19 mouse cellular contexts compared by ENCODE assay signal in genomic region chr8:59403659-59404058, GRCm38 (mm10).
DNase-seq lines count a peak whose midpoint lies in the region; ATAC-seq and TF ChIP-seq lines count a peak whose summit lies in the region.
"Had no signal": no experiment of that assay in that cellular context is flagged by ENCODE, and none has a peak within 500 bp of the region (broad histone marks: within the 10 kb centered on the region; RNA-seq: fewer than 3 reads in every experiment).

No protein-coding gene starts in this region.

- H3K36me3 ChIP-seq in heart, embryonic 14.5 days (ENCODE audit: control insufficient read depth, insufficient read depth, low read length): no peaks in the 10 kb centered on the region
- no peaks in the 10 kb centered on the region for H3K36me3 ChIP-seq in midbrain, embryonic 12.5 days
- no peaks in the 10 kb centered on the region for H3K36me3 ChIP-seq in midbrain, postnatal 0 days (ENCODE audit: insufficient read depth, low read length)
- no peaks in the 10 kb centered on the region for H3K36me3 ChIP-seq in midbrain, embryonic 15.5 days (replicated peaks)
- no peaks in the 10 kb centered on the region for H3K36me3 ChIP-seq in intestine, embryonic 15.5 days
- H3K36me3 ChIP-seq: embryonic facial prominence, embryonic 13.5 days; heart, embryonic 13.5 days had no signal

- H3K4me1 ChIP-seq in heart, embryonic 14.5 days (ENCODE audit: control insufficient read depth in 2 of 2, insufficient read depth in 2 of 2, low read length in 2 of 2): 0 out of 4 replicates have a peak, but pooled peaks cover 0 to 4% of the 10 kb centered on the region in 2 experiments
- H3K4me1 ChIP-seq in midbrain, embryonic 12.5 days: no peaks in the 10 kb centered on the region
- H3K4me1 ChIP-seq in midbrain, postnatal 0 days (ENCODE audit: insufficient read depth, low read length): no peaks in the 10 kb centered on the region
- H3K4me1 ChIP-seq in midbrain, embryonic 15.5 days: 0 out of 2 replicates have a peak, but pooled peaks cover 4% of the 10 kb centered on the region
- H3K4me1 ChIP-seq in intestine, embryonic 15.5 days (replicated peaks): no peaks in the 10 kb centered on the region
- H3K4me1 ChIP-seq: embryonic facial prominence, embryonic 13.5 days had no signal

- no peaks in the 10 kb centered on the region for H3K9me3 ChIP-seq in heart, embryonic 14.5 days (ENCODE audit: control insufficient read depth, low read length)
- no peaks in the 10 kb centered on the region for H3K9me3 ChIP-seq in midbrain, embryonic 12.5 days
- H3K9me3 ChIP-seq in midbrain, postnatal 0 days (ENCODE audit: low read length): no peaks in the 10 kb centered on the region
- H3K9me3 ChIP-seq in midbrain, embryonic 15.5 days: no peaks in the 10 kb centered on the region
- H3K9me3 ChIP-seq in intestine, embryonic 15.5 days: no peaks in the 10 kb centered on the region
- H3K9me3 ChIP-seq: embryonic facial prominence, embryonic 13.5 days; heart, embryonic 13.5 days had no signal

- H3K27ac ChIP-seq in heart, embryonic 14.5 days (replicated peaks in 1 of 2; ENCODE audit: control insufficient read depth in 1 of 2, insufficient read depth in 1 of 2, low read depth in 2 of 2, low read length in 2 of 2): no peak overlapping the region
- no peak overlapping the region for H3K27ac ChIP-seq in midbrain, embryonic 12.5 days (replicated peaks)
- no peak overlapping the region for H3K27ac ChIP-seq in midbrain, postnatal 0 days (ENCODE audit: low read depth, low read length)
- no peak overlapping the region for H3K27ac ChIP-seq in midbrain, embryonic 15.5 days
- H3K27ac ChIP-seq in intestine, embryonic 15.5 days: no peak overlapping the region
- H3K27ac ChIP-seq: embryonic facial prominence, embryonic 13.5 days; heart, embryonic 13.5 days; kidney, postnatal 0 days had no signal

- no peaks in the 10 kb centered on the region for H3K27me3 ChIP-seq in heart, embryonic 14.5 days (ENCODE audit: control insufficient read depth, insufficient read depth, low read length)
- H3K27me3 ChIP-seq in midbrain, embryonic 12.5 days: no peaks in the 10 kb centered on the region
- no peaks in the 10 kb centered on the region for H3K27me3 ChIP-seq in midbrain, postnatal 0 days (ENCODE audit: insufficient read depth, low read length)
- no peaks in the 10 kb centered on the region for H3K27me3 ChIP-seq in midbrain, embryonic 15.5 days (replicated peaks)
- no peaks in the 10 kb centered on the region for H3K27me3 ChIP-seq in intestine, embryonic 15.5 days (replicated peaks)
- H3K27me3 ChIP-seq: embryonic facial prominence, embryonic 13.5 days; heart, embryonic 13.5 days had no signal

- DNase-seq in heart, postnatal 25 days (ENCODE audit: low spot score): no peak
- DNase-seq in midbrain, postnatal 0 days (ENCODE audit: low spot score): no peak
- DNase-seq in kidney, adult 18-20 months: no peak
- DNase-seq: cerebellum, adult 9-11 months; gastrocnemius, postnatal 36 days; kidney, adult 11 months; lung, adult 18-20 months; lung, postnatal 14 days; right cerebral cortex, postnatal 4 days; thymus, adult 2 months had no signal

- TF ChIP-seq CTCF in midbrain, postnatal 0 days (IDR thresholded peaks at IDR 0.05): no peak

- ATAC-seq in heart, embryonic 14.5 days (ENCODE audit: insufficient number of reproducible peaks, insufficient read depth, low FRiP score, low read depth): 0 out of 2 replicates have a peak, but pooled peaks have one; percentile 35
- ATAC-seq in midbrain, embryonic 12.5 days (ENCODE audit: low FRiP score, low read depth): peak; percentile 86
- no peak for ATAC-seq in midbrain, postnatal 0 days (ENCODE audit: low FRiP score)
- peak; percentile 96 for ATAC-seq in midbrain, embryonic 15.5 days (replicated peaks)
- ATAC-seq in intestine, embryonic 15.5 days: no peak

- no peak overlapping the region for H3K4me3 ChIP-seq in heart, embryonic 14.5 days (ENCODE audit: control insufficient read depth in 1 of 2, insufficient read depth in 1 of 2, low read depth in 1 of 2, low read length in 2 of 2)
- H3K4me3 ChIP-seq in midbrain, embryonic 12.5 days: no peak overlapping the region
- no peak overlapping the region for H3K4me3 ChIP-seq in midbrain, postnatal 0 days (ENCODE audit: low read depth, low read length)
- H3K4me3 ChIP-seq in midbrain, embryonic 15.5 days: no peak overlapping the region
- no peak overlapping the region for H3K4me3 ChIP-seq in intestine, embryonic 15.5 days (replicated peaks)
- H3K4me3 ChIP-seq: embryonic facial prominence, embryonic 13.5 days; heart, embryonic 13.5 days; myocyte had no signal

- intact Hi-C loops in heart, postnatal 25 days (cut with DNase I): no loop called here

- no peak overlapping the region for H3K4me2 ChIP-seq in heart, embryonic 14.5 days (ENCODE audit: low read length)
- H3K4me2 ChIP-seq in midbrain, embryonic 12.5 days (replicated peaks): no peak overlapping the region
- no peak overlapping the region for H3K4me2 ChIP-seq in midbrain, postnatal 0 days (ENCODE audit: low read depth, low read length, poor library complexity, severe bottlenecking)
- H3K4me2 ChIP-seq in midbrain, embryonic 15.5 days: no peak overlapping the region
- H3K4me2 ChIP-seq in intestine, embryonic 15.5 days (replicated peaks): no peak overlapping the region
- H3K4me2 ChIP-seq: embryonic facial prominence, embryonic 13.5 days; heart, embryonic 13.5 days; liver, embryonic 11.5 days had no signal

- H3K9ac ChIP-seq in heart, embryonic 14.5 days (ENCODE audit: low read length): no peak overlapping the region
- H3K9ac ChIP-seq in midbrain, embryonic 12.5 days (replicated peaks): no peak overlapping the region
- no peak overlapping the region for H3K9ac ChIP-seq in midbrain, postnatal 0 days (replicated peaks; ENCODE audit: low read length, poor library complexity, severe bottlenecking)
- no peak overlapping the region for H3K9ac ChIP-seq in midbrain, embryonic 15.5 days
- no peak overlapping the region for H3K9ac ChIP-seq in intestine, embryonic 15.5 days
- H3K9ac ChIP-seq: embryonic facial prominence, embryonic 13.5 days; heart, embryonic 13.5 days had no signal

Comparison
In these comparisons a context has a peak if more than half of its experiments do, and no peak if none do; other contexts are left out.
1. ATAC-seq: peak in heart, embryonic 14.5 days (single experiment), midbrain, embryonic 12.5 days (single experiment) and midbrain, embryonic 15.5 days (single experiment); none in midbrain, postnatal 0 days (single experiment) and intestine, embryonic 15.5 days (single experiment).